Mouse (Mus musculus) MEL-GATA-1-ER (cell line): ENCODE data around the gene Ifng.
"Not testable (repeated sequence)": the region's sequence is repeated elsewhere in the genome, so short reads cannot be mapped to it uniquely, and the experiment has no call there.

Source experiments
- DNase-seq: peaks from one replicate; pipeline ENCODE4 v3.0.0-alpha.2; 2012; ENCODE audit warnings: low read depth; ENCODE audit errors: extremely low read depth

Ifng gene

DNA sequence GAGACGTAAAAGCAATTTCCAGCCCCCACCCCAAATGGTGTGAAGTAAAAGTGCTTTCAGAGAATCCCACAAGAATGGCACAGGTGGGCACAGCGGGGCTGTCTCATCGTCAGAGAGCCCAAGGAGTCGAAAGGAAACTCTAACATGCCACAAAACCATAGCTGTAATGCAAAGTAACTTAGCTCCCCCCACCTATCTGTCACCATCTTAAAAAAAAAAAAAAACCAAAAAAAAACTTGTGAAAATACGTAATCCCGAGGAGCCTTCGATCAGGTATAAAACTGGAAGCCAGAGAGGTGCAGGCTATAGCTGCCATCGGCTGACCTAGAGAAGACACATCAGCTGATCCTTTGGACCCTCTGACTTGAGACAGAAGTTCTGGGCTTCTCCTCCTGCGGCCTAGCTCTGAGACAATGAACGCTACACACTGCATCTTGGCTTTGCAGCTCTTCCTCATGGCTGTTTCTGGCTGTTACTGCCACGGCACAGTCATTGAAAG, at the start of gene Ifng:
Ifng (plus strand) TSS at position 305 of the 499 bp plus-strand sequence.
- no peak for DNase-seq

- DNase-seq: no peak
These were observed 40.9 kb upstream of the Ifng start for GRCm38 (mm10) chr10:118399917-118400316.

DNA sequence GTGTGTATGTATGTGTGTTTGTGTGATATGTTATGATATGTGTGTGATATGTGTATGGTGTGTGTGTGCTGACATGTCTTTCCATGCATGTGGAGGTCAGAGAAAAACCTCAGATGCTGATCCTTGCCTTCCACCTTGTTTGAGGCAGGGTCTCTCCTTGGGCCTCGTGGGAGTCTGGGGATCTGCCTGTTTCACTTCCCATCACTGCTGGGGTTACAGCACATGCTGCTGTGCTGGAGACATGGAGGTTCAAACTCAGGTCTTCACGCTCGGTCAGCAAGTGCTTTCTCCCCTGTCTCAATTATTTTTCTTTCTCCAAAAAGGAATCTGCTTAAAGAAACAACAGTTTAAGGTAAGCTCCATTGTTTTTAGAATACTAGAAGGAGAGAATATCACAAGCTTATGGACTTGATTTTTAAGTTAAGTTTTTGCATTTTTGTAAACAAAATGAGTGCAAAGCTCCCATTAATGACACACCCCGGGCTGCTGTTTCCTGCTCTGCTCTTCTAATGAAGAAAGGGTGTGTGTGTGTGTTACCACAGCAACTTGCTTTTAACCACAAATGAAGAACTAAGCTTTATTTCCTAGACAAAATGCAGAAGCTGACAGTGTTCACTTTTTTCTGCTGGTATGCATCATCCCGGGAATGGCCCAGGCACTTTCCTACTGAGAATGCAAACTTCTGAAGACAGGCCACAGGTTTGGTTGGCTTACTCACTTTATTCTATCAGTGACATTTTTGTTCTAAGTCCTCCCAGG, 34.2 kb upstream of the Ifng start:
- peak; percentile 22 for DNase-seq

- no peak for DNase-seq
These were observed 29.5 kb upstream of the Ifng start for GRCm38 (mm10) chr10:118411377-118411776.

DNA sequence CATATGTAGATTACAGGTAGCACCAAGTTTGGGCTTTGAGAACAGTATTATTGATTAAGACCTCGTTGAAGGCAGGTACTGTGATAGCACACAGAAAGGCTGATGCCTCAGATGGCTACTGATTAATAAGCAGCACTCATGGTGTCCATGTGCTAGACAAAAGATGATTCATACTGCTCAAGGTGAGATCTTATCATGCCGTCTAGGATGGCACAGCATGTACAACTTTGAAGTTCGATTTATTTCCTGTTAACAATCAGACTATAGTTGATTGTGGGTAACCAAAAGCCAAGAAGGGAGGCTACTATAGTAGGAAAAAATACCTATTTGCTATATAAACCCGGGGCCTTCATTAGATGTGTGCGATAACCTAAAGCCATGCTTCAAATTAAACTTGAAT, 28.1 kb upstream of the Ifng start:
- no peak for DNase-seq

GRCm38 (mm10) chr10:118419000-118419425, 21.8 kb upstream of the Ifng start:
- no peak for DNase-seq

- DNase-seq: no peak
These were observed 19.9 kb upstream of the Ifng start for GRCm38 (mm10) chr10:118420896-118421295.

- DNase-seq: no peak
These were observed 5.3 kb upstream of the Ifng start for GRCm38 (mm10) chr10:118435501-118435900.

DNA sequence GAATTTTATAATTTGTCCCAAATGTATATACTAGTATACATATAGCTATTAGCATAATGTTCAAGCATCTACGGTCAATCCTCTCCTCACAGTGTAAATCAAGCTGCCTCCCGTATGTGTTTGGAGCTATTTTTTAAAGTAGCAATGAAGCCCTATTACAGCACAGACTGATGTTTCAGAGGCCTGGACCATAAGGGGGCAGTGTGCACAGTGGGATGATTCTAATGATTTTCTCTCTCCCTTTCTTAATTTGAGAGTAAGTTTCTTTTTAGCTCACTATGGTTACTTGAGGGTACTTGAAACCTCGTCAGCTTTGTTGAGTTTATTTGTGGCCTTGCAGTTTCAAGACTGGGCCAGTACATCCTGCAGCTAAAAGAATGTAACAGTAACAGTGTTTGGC, 1.1 kb downstream of the Ifng start:
- DNase-seq: no peak

DNA sequence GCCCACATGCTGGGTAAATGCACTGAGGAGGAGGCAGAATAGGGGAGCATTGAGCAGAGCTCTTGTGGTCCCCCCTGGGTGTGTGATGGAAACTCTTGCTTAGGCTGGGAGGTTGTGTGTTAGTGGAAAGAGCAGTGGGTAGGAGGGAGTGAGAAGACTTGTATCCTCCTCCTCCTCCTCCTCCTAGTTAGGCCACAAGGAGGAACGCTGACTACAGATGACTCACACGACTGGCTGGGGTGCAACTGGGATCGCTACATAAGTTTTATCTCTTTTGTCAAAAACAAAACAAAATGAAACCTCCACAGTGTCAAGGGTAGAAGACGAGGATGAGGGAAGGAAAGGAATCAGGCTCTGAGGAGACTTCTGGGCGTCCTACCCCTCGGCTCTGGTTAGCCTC, 2.2 kb downstream of the Ifng start:
- DNase-seq: no peak

DNA sequence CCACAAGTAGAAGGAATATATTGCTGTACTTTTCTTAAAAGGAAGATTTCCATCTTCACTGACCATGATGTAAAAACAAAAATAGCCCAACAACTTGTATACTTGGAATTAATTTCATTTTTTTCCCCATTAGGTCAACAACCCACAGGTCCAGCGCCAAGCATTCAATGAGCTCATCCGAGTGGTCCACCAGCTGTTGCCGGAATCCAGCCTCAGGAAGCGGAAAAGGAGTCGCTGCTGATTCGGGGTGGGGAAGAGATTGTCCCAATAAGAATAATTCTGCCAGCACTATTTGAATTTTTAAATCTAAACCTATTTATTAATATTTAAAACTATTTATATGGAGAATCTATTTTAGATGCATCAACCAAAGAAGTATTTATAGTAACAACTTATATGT, 4.2 kb downstream of the Ifng start:
- no peak for DNase-seq

DNA sequence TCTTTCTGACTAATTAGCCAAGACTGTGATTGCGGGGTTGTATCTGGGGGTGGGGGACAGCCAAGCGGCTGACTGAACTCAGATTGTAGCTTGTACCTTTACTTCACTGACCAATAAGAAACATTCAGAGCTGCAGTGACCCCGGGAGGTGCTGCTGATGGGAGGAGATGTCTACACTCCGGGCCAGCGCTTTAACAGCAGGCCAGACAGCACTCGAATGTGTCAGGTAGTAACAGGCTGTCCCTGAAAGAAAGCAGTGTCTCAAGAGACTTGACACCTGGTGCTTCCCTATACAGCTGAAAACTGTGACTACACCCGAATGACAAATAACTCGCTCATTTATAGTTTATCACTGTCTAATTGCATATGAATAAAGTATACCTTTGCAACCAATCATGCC, 4.7 kb downstream of the Ifng start:
- DNase-seq: no peak

DNA sequence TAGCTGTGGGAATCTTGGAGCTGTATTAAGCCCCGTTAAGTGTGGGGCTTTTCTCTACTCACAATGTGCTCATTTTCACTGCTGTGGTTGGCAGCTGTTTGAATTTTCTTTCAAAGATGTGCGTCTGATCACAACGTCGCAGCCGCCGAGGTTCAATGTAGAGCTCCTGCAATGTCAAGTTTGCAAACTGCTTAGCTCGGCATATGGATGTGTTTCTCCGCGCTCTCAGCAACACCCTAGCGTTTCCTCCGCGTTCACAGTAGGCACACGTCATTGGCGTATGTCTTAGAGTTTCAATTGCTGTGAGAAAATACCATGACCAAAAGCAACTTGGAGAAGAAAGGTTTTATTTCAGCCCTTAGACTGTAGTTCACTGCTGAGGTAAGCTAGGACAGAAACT, 5.1 kb downstream of the Ifng start:
- no peak for DNase-seq

DNA sequence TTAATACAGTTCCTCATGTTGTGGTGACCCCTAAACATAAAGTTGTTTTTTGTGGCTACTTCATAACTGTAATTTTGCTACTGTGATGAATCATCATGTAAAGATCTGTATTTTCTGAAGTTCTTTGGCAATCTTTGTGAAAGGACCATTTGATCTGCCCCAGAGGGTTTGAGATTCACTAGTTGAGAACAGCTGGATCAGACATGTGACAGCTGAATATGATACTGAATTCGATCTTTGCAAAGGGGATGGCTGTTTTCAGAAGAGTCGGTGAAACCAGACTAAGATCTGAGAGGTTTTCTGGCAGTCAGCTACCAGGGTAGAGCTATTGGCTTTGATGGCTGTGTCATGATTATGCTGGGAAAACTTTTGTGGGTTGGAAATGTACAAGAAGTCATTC, 10.9 kb downstream of the Ifng start:
- DNase-seq: no peak

GRCm38 (mm10) chr10:118458729-118459128, 17.9 kb downstream of the Ifng start:
- no peak for DNase-seq

- no peak for DNase-seq
These were observed 20.4 kb downstream of the Ifng start for GRCm38 (mm10) chr10:118461126-118461767.

DNA sequence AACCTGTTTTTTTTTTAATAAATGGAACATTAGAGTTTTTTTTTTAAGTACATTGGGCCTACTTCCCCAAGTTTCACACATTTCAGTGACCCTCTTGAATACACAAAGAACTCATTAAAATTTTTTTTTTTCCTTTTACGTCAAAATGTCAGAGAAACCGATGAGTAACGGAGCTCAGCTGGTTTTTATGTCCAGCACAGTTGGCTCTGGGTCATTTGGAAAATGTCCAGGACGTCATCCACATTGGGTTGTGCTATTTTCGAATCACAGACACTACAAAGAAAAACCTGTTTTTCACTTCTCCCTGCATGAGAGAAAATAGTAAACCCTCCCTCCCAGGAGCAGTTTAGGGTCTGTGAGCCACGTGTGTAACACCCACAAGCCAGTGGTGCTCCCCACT, 25.6 kb downstream of the Ifng start:
- DNase-seq: no peak

- DNase-seq: no peak
These were observed 28.2 kb downstream of the Ifng start for GRCm38 (mm10) chr10:118469047-118469446.

DNA sequence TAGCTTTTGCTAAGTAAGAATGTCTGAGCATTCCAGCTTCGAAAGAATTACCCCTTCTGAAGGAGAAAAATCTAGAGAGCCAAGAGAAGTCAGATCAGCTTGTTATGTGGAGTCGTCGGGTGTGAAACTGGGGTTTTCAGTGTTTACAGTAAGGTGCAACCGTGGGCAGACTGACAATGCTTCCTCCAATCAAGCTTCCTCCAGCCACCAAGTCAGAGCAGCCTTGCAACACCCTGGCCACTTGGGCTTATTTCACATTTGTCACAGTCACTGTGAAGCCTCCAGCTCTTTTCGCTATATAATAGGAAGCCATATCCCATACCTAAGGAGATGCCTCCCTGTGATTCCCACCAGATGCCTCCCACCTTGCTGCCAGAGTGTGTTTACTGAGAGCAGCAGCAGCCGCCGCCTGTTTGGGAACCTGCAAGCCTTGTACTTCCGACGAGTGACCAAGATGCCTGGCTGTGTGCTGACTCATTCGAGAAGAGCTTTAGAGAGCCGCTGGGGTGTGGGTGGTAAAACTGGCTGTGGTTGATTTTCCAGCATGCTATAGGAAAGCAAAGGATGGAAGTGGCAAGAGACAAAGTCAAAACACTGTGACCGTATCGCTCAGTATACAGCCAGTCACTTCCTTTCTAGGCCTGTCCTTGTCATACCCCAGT, 29.6 kb downstream of the Ifng start:
- no peak for DNase-seq

DNA sequence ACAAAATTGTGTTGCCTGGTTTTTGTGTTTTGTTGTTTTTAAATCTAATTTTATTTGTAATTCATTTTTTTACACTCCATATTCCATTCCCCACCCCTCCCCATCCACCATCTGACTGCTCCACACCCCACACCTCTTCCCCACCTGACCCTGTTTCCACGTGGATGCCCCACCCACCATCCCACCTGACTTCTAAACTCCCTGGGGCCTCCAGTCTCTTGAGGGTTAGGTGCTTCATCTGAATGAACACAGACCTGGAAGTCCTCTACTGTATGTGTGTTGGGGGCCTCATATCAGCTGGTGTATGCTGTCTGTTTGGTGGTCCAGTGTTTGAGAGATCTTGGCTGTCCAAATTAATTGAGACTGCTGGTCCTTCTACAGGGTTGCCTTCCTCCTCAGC, 32.0 kb downstream of the Ifng start:
- DNase-seq: not testable (repeated sequence)

DNA sequence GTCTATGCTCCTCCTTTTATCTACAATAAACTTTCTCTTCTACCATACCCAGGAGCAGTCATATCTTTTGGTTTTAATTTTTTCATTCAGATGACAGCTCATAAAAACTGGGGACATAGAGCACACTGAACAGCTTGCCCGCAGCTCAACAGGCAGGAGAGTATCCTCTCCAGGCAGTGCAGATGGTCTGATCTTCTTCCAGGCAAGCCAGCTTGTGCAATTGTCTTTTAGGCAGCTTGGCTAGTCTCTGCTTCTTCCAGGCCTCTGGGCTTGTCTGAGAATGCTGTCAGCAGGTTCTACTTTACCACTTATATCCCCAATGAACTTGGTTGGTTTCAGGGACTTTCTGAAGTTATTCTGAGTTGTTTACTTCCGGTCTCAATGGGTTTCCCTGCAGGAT, 35.9 kb downstream of the Ifng start:
- DNase-seq: no peak

DNA sequence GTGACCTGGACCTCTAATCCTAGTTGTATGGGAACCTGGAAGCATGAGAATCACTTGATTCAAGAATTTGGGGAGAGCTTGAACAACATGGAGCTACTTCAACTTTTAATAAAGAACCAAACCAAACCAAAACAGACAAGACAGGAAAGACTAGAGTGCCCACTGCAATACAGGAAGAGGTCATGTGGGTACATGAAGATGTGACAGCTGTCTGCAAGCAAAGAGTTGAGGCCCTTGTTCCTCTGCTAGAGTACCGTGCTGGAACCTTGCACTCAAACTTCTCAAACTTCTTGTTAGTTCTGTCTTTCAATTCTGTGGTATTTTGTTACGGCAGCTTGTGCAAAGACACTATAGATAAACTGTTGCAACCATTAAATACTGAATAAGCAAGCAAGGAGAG, 36.5 kb downstream of the Ifng start:
- DNase-seq: no peak
